Mouse (Mus musculus) stomach, embryonic 16.5 days (tissue): ENCODE measurements around the gene Catsper1. TPM values are rescaled to one million over a fixed set of nuclear protein-coding genes. Genes with fewer than 3 reads are reported as not detected.
"Not testable (repeated sequence)": the region's sequence is repeated elsewhere in the genome, so short reads cannot be mapped to it uniquely, and the experiment has no call there.

Experiments used
- ATAC-seq: fragments of 200-750 bp; cut with Nextera tagmentation; 2 replicates; pipeline ENCODE4 v1.8.0; 2017; ENCODE audit warnings: moderate number of reproducible peaks, moderate TSS enrichment; ENCODE audit not compliant: insufficient read depth, low FRiP score
- H3K27ac ChIP-seq: fragments of 300-500 bp; sonication (generic); 2 replicates; pipeline ENCODE4 v1.5.1; 2014; ENCODE audit warnings: low read length
- H3K27me3 ChIP-seq: fragments of 300-500 bp; sonication (generic); 2 replicates; pipeline ENCODE4 v1.6.1; 2014; ENCODE audit warnings: low read length, control low read depth, mixed read lengths; ENCODE audit not compliant: control insufficient read depth, insufficient read depth
- H3K36me3 ChIP-seq: fragments of 300-500 bp; sonication (generic); 2 replicates; pipeline ENCODE4 v1.6.1; 2014; ENCODE audit warnings: low read length; ENCODE audit not compliant: control insufficient read depth, insufficient read depth
- H3K4me1 ChIP-seq: fragments of 300-500 bp; sonication (generic); 2 replicates; pipeline ENCODE4 v1.6.1; 2014; ENCODE audit warnings: low read length, control low read depth, mixed read lengths; ENCODE audit not compliant: control insufficient read depth, insufficient read depth
- H3K4me2 ChIP-seq: fragments of 300-500 bp; sonication (generic); 2 replicates; pipeline ENCODE4 v1.6.1; 2014; ENCODE audit warnings: low read depth, low read length, mixed read lengths
- H3K4me3 ChIP-seq: fragments of 300-500 bp; sonication (generic); replicated peaks from 2 replicates; pipeline ENCODE4 v1.5.1; 2014; ENCODE audit warnings: mild to moderate bottlenecking, low read length
- H3K9ac ChIP-seq: fragments of 300-500 bp; sonication (generic); 2 replicates; pipeline ENCODE4 v1.6.1; 2014; ENCODE audit warnings: low read length
- H3K9me3 ChIP-seq: fragments of 300-500 bp; sonication (generic); replicated peaks from 2 replicates; pipeline ENCODE4 v1.6.1; 2016; ENCODE audit warnings: low read length, control low read depth; ENCODE audit not compliant: control insufficient read depth
- WGBS: fragments of 180-500 bp; shearing (Covaris S2); extraction: QIAGEN DNeasy Blood & Tissue Kit; methylation state at CpG from one replicate; pipeline ENCODE4 v1.1.7; 2014; 5-methylcytosine and 5-hydroxymethylcytosine counted together
- polyA plus RNA-seq: library from polyadenylated mRNA; unstranded; fragments of >200 nt; fragmentation: Nextera tagmentation; extraction: Ambion mirVana; gene quantifications from 2 replicates; pipeline ENCODE4 v1.2.1, GENCODE M21; 2015

Gene Catsper1
- polyA plus RNA-seq, 1 experiment from 2014 or later = not detected

DNA sequence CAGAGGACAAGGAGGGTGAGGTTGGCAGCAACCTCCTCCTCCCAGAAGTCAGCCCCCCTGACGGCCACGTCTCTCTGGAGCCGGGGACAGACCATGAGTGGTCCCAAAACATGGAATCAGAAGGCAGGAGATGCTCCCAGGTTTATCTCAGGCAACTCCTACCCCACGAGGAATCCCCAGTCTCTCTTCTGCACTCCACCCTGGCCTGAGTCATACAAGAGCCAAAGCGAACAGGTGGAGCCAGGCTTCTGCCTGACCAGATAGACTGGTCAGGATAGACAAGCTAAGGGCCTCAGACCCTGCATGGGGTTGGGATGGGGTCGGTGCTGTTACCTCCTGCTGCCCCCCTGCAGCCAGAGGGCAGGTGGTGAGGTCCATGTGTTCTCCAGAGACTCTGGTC lies 12.5 kb downstream of the Catsper1 start:
- WGBS = 72% methylated on average over 6 of the region's 6 CpGs
- Histone ChIP-seq H3K4me1 (no peaks in the 10 kb centered on the region), H3K27me3 (no peaks in the 10 kb centered on the region), H3K36me3 (no peaks in the 10 kb centered on the region), H3K9me3 (no peaks in the 10 kb centered on the region), H3K4me3 (no peak overlapping the region), H3K4me2 (no peak overlapping the region), H3K9ac (no peak overlapping the region), H3K27ac (no peak overlapping the region)
- no peak for ATAC-seq

DNA sequence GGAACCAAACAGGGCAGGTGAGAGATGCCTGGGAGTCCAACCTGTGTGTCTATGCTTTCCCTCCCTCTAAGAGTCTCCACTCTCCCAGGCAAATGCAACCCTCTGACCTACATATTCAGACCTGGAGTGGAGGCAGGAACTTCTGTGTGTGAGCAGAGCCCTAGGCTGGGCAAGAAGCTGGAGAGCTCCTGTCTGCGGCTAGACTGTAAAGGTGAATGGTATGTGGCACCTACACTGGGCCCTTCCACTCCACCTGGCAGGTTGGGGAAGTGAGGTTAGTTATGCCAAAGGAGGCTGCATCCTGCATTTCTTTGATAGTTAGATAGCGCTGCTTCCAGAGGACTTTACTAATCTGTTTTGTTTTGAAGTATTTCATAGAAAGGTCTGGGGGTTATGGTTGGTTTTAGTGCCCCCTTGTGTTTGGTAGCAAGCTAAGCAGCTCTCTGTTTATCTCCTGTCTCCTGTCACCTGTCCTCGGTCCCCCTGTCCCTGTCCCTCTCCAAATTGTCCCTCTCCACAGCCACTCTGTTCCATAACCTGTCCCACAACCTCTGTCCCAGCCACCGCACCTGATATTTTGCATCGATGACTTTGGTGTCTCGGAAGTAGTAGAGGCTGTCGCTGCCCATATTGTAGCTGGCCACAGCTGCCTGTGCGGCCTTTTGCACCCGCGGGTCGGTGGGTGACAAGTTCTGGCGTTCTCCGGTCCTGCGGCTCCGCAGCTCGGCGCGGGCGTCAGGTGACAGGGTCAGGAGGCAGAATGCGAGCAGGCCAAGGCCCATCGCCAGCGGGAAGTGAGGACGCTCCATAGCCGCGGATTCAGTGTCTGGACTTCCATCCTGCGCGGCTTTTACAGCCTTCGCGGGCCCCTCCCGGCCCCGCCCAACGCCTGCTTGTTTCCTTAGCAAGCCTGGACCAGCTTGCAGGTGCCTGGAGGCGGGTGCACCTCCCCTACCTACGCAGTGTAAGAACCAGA lies 13.3 kb downstream of the Catsper1 start:
- no peaks in the 10 kb centered on the region for H3K36me3 ChIP-seq
- peak overlapping the region; percentile 35 for H3K4me3 ChIP-seq
- peak overlapping the region; percentile 57 for H3K4me2 ChIP-seq
- 5% methylated on average over 34 of the region's 34 CpGs for WGBS
- H3K9ac ChIP-seq = peak overlapping the region; percentile 72
- no peaks in the 10 kb centered on the region for H3K4me1 ChIP-seq
- H3K27ac ChIP-seq = no peak overlapping the region
- H3K9me3 ChIP-seq = no peaks in the 10 kb centered on the region
- ATAC-seq = peak; percentile 45; the same call in 1 of the 2 replicates
- no peaks in the 10 kb centered on the region for H3K27me3 ChIP-seq

DNA sequence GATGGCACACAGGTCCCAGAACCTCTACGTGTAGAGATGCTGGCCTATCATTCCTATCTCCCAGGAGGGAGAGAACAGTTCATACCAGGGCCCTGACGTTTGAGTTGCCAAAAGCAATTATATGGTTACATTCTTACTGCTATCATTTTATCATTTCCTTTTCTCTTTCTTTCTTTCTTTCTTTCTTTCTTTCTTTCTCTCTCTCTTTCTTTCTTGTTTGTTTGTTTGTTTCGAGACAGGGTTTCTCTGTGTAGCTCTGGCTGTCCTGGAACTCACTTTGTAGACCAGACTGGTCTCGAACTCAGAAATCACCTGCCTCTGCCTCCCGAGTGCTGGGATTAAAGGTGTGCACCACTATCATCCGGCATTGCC lies 13.9 kb downstream of the Catsper1 start, which contains the start of gene Cst6:
TSS of gene Cst6 (minus strand) at position 73 of the 372 bp plus-strand sequence.
- H3K4me1 ChIP-seq, ATAC-seq, H3K36me3 ChIP-seq, H3K27me3 ChIP-seq, H3K9me3 ChIP-seq, H3K27ac ChIP-seq: not testable (repeated sequence)
- Histone ChIP-seq H3K4me2 (peak within 1 kb of the TSS; percentile 57), H3K4me3 (peak within 1 kb of the TSS; percentile 35), H3K9ac (peak within 1 kb of the TSS; percentile 72)
- WGBS = 61% methylated on average over 6 of the region's 6 CpGs

DNA sequence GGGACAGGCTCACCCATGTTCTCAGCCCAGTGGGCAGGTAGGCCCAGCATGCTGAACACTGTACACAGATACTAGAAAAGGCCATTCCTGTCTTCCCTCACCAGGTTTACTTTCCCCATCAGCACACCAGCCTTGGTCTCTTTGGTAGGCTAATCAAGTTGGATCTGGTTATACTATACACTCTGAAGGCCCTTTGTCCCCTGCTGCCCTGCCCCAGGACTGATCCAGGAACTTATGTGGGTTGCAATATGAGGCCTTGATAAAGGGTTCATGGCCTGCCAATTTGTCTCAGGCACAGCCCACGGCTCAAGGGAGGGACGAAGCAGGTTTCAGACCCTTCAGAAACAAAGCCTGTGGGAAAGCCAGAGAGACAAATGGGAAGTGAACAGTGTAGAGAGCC lies 18.1 kb downstream of the Catsper1 start:
- H3K4me2 ChIP-seq = no peak overlapping the region

GRCm38 (mm10) chr19:5356080-5356479 lies 20.5 kb downstream of the Catsper1 start:
- no peaks in the 10 kb centered on the region for H3K4me1 ChIP-seq
- no peak for ATAC-seq
- no peak overlapping the region for H3K4me3 ChIP-seq
- H3K9me3 ChIP-seq = no peaks in the 10 kb centered on the region
- no peak overlapping the region for H3K27ac ChIP-seq
- H3K36me3 ChIP-seq = no peaks in the 10 kb centered on the region
- H3K27me3 ChIP-seq = no peaks in the 10 kb centered on the region
- WGBS = no CpG with 5 or more reads among the region's 1 CpGs
- no peak overlapping the region for H3K9ac ChIP-seq
- H3K4me2 ChIP-seq = no peak overlapping the region

More for the DNA sequence above, 18.1 kb downstream of the Catsper1 start:
- Histone ChIP-seq H3K4me3 (no peak overlapping the region), H3K27ac (no peak overlapping the region), H3K27me3 (no peaks in the 10 kb centered on the region), H3K9me3 (no peaks in the 10 kb centered on the region), H3K9ac (no peak overlapping the region), H3K4me1 (no peaks in the 10 kb centered on the region), H3K36me3 (no peaks in the 10 kb centered on the region)
- 57% methylated on average over 2 of the region's 2 CpGs for WGBS
- ATAC-seq = no peak

GRCm38 (mm10) chr19:5362186-5362585 lies 26.6 kb downstream of the Catsper1 start:
- Histone ChIP-seq H3K4me1 (peaks cover 6% of the 10 kb centered on the region), H3K27ac (no peak overlapping the region), H3K36me3 (peaks cover 3% of the 10 kb centered on the region; the same call in 1 of the 2 replicates), H3K9me3 (no peaks in the 10 kb centered on the region), H3K9ac (no peak overlapping the region), H3K27me3 (no peaks in the 10 kb centered on the region), H3K4me2 (no peak overlapping the region), H3K4me3 (no peak overlapping the region)
- no peak for ATAC-seq
- WGBS = 78% methylated on average over 2 of the region's 2 CpGs

- no peak for ATAC-seq
- H3K27ac ChIP-seq = no peak overlapping the region
- 73% methylated on average over 2 of the region's 2 CpGs for WGBS
Observed at GRCm38 (mm10) chr19:5364124-5364523, 28.6 kb downstream of the Catsper1 start.

DNA sequence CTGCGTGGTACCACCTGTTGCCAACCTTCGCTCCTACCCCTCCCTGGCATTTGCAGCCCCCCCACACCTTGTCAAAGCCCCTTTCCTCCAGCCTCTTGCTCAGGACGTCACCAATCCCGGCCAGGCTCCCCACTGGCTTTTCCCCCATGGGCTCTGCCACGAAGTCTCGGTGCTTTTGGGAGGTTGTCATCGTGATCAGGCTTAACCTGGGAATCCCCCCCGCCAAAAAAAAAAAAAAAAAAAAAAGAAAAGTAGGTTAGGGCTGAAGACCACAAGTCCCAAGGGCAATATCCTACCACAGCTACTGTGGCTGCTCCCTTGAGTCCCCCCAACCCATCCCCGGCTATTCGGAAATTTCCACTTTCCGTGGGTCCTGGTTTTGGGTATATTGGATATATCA lies 30.2 kb downstream of the Catsper1 start:
- no peak for ATAC-seq
- WGBS = 17% methylated on average over 11 of the region's 11 CpGs

More at GRCm38 (mm10) chr19:5364124-5364523, 28.6 kb downstream of the Catsper1 start:
- Histone ChIP-seq H3K9me3 (no peaks in the 10 kb centered on the region), H3K4me2 (no peak overlapping the region), H3K27me3 (no peaks in the 10 kb centered on the region), H3K4me1 (peaks cover 16% of the 10 kb centered on the region), H3K4me3 (no peak overlapping the region), H3K9ac (no peak overlapping the region), H3K36me3 (peaks cover 3% of the 10 kb centered on the region; the same call in 1 of the 2 replicates)

More for the DNA sequence above, 30.2 kb downstream of the Catsper1 start:
- Histone ChIP-seq H3K36me3 (peaks cover 7% of the 10 kb centered on the region), H3K4me3 (peak overlapping the region; percentile 70), H3K27ac (0 out of 2 replicates have a peak overlapping the region, but pooled peaks have one; percentile 8), H3K9me3 (no peaks in the 10 kb centered on the region), H3K4me2 (peak overlapping the region; percentile 80), H3K9ac (peak overlapping the region; percentile 90), H3K27me3 (no peaks in the 10 kb centered on the region), H3K4me1 (peaks cover 16% of the 10 kb centered on the region)
